Mouse (Mus musculus) stomach, embryonic 16.5 days (tissue): Measurements from ENCODE around the gene Zfp248. TPM values are rescaled to one million over a fixed set of nuclear protein-coding genes. Genes with fewer than 3 reads are reported as not detected.

Experiments used
- ATAC-seq: fragments of 200-750 bp; cut with Nextera tagmentation; 2 replicates; pipeline ENCODE4 v1.8.0; 2017; ENCODE audit warnings: moderate number of reproducible peaks, moderate TSS enrichment; ENCODE audit not compliant: insufficient read depth, low FRiP score
- H3K27ac ChIP-seq: fragments of 300-500 bp; sonication (generic); 2 replicates; pipeline ENCODE4 v1.5.1; 2014; ENCODE audit warnings: low read length
- H3K27me3 ChIP-seq: fragments of 300-500 bp; sonication (generic); 2 replicates; pipeline ENCODE4 v1.6.1; 2014; ENCODE audit warnings: low read length, control low read depth, mixed read lengths; ENCODE audit not compliant: control insufficient read depth, insufficient read depth
- H3K36me3 ChIP-seq: fragments of 300-500 bp; sonication (generic); 2 replicates; pipeline ENCODE4 v1.6.1; 2014; ENCODE audit warnings: low read length; ENCODE audit not compliant: control insufficient read depth, insufficient read depth
- H3K4me1 ChIP-seq: fragments of 300-500 bp; sonication (generic); 2 replicates; pipeline ENCODE4 v1.6.1; 2014; ENCODE audit warnings: low read length, control low read depth, mixed read lengths; ENCODE audit not compliant: control insufficient read depth, insufficient read depth
- H3K4me2 ChIP-seq: fragments of 300-500 bp; sonication (generic); 2 replicates; pipeline ENCODE4 v1.6.1; 2014; ENCODE audit warnings: low read depth, low read length, mixed read lengths
- H3K4me3 ChIP-seq: fragments of 300-500 bp; sonication (generic); replicated peaks from 2 replicates; pipeline ENCODE4 v1.5.1; 2014; ENCODE audit warnings: mild to moderate bottlenecking, low read length
- H3K9ac ChIP-seq: fragments of 300-500 bp; sonication (generic); 2 replicates; pipeline ENCODE4 v1.6.1; 2014; ENCODE audit warnings: low read length
- H3K9me3 ChIP-seq: fragments of 300-500 bp; sonication (generic); replicated peaks from 2 replicates; pipeline ENCODE4 v1.6.1; 2016; ENCODE audit warnings: low read length, control low read depth; ENCODE audit not compliant: control insufficient read depth
- WGBS: fragments of 180-500 bp; shearing (Covaris S2); extraction: QIAGEN DNeasy Blood & Tissue Kit; methylation state at CpG from one replicate; pipeline ENCODE4 v1.1.7; 2014; 5-methylcytosine and 5-hydroxymethylcytosine counted together
- polyA plus RNA-seq: library from polyadenylated mRNA; unstranded; fragments of >200 nt; fragmentation: Nextera tagmentation; extraction: Ambion mirVana; gene quantifications from 2 replicates; pipeline ENCODE4 v1.2.1, GENCODE M21; 2015

Zfp248 gene
- polyA plus RNA-seq, 1 experiment from 2014 or later, result 7.8 TPM

- Histone ChIP-seq H3K4me2 (no peak overlapping the region), H3K4me1 (no peaks in the 10 kb centered on the region), H3K9me3 (peaks cover 3% of the 10 kb centered on the region; the same call in 1 of the 2 replicates), H3K27me3 (no peaks in the 10 kb centered on the region), H3K9ac (no peak overlapping the region), H3K27ac (no peak overlapping the region), H3K36me3 (peaks cover 28% of the 10 kb centered on the region), H3K4me3 (no peak overlapping the region)
- ATAC-seq, result no peak
- WGBS, result 84% methylated on average over 4 of the region's 4 CpGs
These were observed 23.8 kb downstream of the Zfp248 start for GRCm38 (mm10) chr6:118431502-118431901.

GRCm38 (mm10) chr6:118426666-118427065, 28.7 kb downstream of the Zfp248 start:
- no peak overlapping the region for H3K27ac ChIP-seq
- WGBS, result 92% methylated on average over 1 of the region's 1 CpGs
- H3K9me3 ChIP-seq, result peaks cover 3% of the 10 kb centered on the region; the same call in 1 of the 2 replicates
- H3K9ac ChIP-seq, result no peak overlapping the region
- no peak overlapping the region for H3K4me2 ChIP-seq
- H3K27me3 ChIP-seq, result no peaks in the 10 kb centered on the region
- peaks cover 28% of the 10 kb centered on the region for H3K36me3 ChIP-seq
- no peak for ATAC-seq
- no peak overlapping the region for H3K4me3 ChIP-seq
- H3K4me1 ChIP-seq, result no peaks in the 10 kb centered on the region

- peak within 1 kb of the TSS; percentile 76 for H3K27ac ChIP-seq
- H3K4me3 ChIP-seq, result peak within 1 kb of the TSS; percentile 75
- ATAC-seq, result peak; percentile 98
- H3K9ac ChIP-seq, result peak within 1 kb of the TSS; percentile 83
- peaks cover 14% of the 10 kb centered on the region for H3K4me1 ChIP-seq
- peak within 1 kb of the TSS; percentile 74 for H3K4me2 ChIP-seq
- peaks cover 11% of the 10 kb centered on the region for H3K36me3 ChIP-seq
- WGBS, result under 1% methylated on average over 67 of the region's 67 CpGs
- no peaks in the 10 kb centered on the region for H3K27me3 ChIP-seq
- no peaks in the 10 kb centered on the region for H3K9me3 ChIP-seq
These were observed 36.0 kb downstream of the Zfp248 start, which contains the start of gene Bms1 for GRCm38 (mm10) chr6:118419050-118419920. Gene Bms1, minus strand, starts transcription at chr6:118419474.

- Histone ChIP-seq H3K4me2 (no peak overlapping the region), H3K4me1 (no peaks in the 10 kb centered on the region), H3K36me3 (peaks cover 28% of the 10 kb centered on the region), H3K27ac (no peak overlapping the region), H3K9ac (no peak overlapping the region), H3K4me3 (no peak overlapping the region), H3K27me3 (no peaks in the 10 kb centered on the region), H3K9me3 (no peaks in the 10 kb centered on the region)
- WGBS, result 96% methylated on average over 1 of the region's 1 CpGs
- no peak for ATAC-seq
These were observed 44.9 kb downstream of the Zfp248 start for GRCm38 (mm10) chr6:118410428-118410827.

- no peak for ATAC-seq
- Histone ChIP-seq H3K4me1 (no peaks in the 10 kb centered on the region), H3K4me2 (no peak overlapping the region), H3K9me3 (no peaks in the 10 kb centered on the region), H3K27me3 (no peaks in the 10 kb centered on the region), H3K27ac (no peak overlapping the region), H3K9ac (no peak overlapping the region), H3K4me3 (no peak overlapping the region), H3K36me3 (peaks cover 23% of the 10 kb centered on the region)
- WGBS, result 88% methylated on average over 5 of the region's 5 CpGs
These were observed 46.8 kb downstream of the Zfp248 start for GRCm38 (mm10) chr6:118408510-118408909.

GRCm38 (mm10) chr6:118406421-118406820, 48.9 kb downstream of the Zfp248 start:
- H3K9me3 ChIP-seq, result no peaks in the 10 kb centered on the region
- no peaks in the 10 kb centered on the region for H3K27me3 ChIP-seq
- no peak overlapping the region for H3K27ac ChIP-seq
- WGBS, result 79% methylated on average over 4 of the region's 4 CpGs
- H3K4me3 ChIP-seq, result no peak overlapping the region
- ATAC-seq, result no peak
- no peaks in the 10 kb centered on the region for H3K4me1 ChIP-seq
- H3K9ac ChIP-seq, result no peak overlapping the region
- peaks cover 24% of the 10 kb centered on the region; the same call in 1 of the 2 replicates for H3K36me3 ChIP-seq
- no peak overlapping the region for H3K4me2 ChIP-seq

- H3K27me3 ChIP-seq, result no peaks in the 10 kb centered on the region
- H3K4me3 ChIP-seq, result no peak overlapping the region
- no peak overlapping the region for H3K4me2 ChIP-seq
- no peaks in the 10 kb centered on the region for H3K4me1 ChIP-seq
- H3K9me3 ChIP-seq, result no peaks in the 10 kb centered on the region
- no peak overlapping the region for H3K9ac ChIP-seq
- peaks cover 13% of the 10 kb centered on the region for H3K36me3 ChIP-seq
- no peak for ATAC-seq
- H3K27ac ChIP-seq, result no peak overlapping the region
These were observed 64.6 kb downstream of the Zfp248 start for GRCm38 (mm10) chr6:118390746-118391145.

GRCm38 (mm10) chr6:118385962-118386361, 69.4 kb downstream of the Zfp248 start:
- no peaks in the 10 kb centered on the region for H3K27me3 ChIP-seq
- no peak overlapping the region for H3K4me2 ChIP-seq
- WGBS, result 86% methylated on average over 3 of the region's 3 CpGs
- no peak overlapping the region for H3K27ac ChIP-seq
- H3K4me1 ChIP-seq, result no peaks in the 10 kb centered on the region
- H3K9ac ChIP-seq, result no peak overlapping the region
- H3K9me3 ChIP-seq, result no peaks in the 10 kb centered on the region
- ATAC-seq, result no peak
- H3K36me3 ChIP-seq, result peaks cover 7% of the 10 kb centered on the region
- H3K4me3 ChIP-seq, result no peak overlapping the region

GRCm38 (mm10) chr6:118381234-118381633, 74.1 kb downstream of the Zfp248 start:
- Histone ChIP-seq H3K4me2 (no peak overlapping the region), H3K4me1 (no peaks in the 10 kb centered on the region), H3K9me3 (no peaks in the 10 kb centered on the region), H3K9ac (no peak overlapping the region), H3K27ac (no peak overlapping the region), H3K36me3 (peaks cover 3% of the 10 kb centered on the region; the same call in 1 of the 2 replicates), H3K4me3 (no peak overlapping the region), H3K27me3 (0 out of 2 replicates have a peak, but pooled peaks cover 3% of the 10 kb centered on the region)
- no peak for ATAC-seq
- WGBS, result 84% methylated on average over 4 of the region's 4 CpGs
